Mouse (Mus musculus) naive thymus-derived CD4-positive, alpha-beta T cell, adult 2 months (primary cell): ENCODE data around the gene Kif6.

Experiments used
- DNase-seq: peaks from one replicate; pipeline ENCODE4 v3.0.0-alpha.2; 2011; ENCODE audit warnings: low read depth

Kif6 gene

DNA sequence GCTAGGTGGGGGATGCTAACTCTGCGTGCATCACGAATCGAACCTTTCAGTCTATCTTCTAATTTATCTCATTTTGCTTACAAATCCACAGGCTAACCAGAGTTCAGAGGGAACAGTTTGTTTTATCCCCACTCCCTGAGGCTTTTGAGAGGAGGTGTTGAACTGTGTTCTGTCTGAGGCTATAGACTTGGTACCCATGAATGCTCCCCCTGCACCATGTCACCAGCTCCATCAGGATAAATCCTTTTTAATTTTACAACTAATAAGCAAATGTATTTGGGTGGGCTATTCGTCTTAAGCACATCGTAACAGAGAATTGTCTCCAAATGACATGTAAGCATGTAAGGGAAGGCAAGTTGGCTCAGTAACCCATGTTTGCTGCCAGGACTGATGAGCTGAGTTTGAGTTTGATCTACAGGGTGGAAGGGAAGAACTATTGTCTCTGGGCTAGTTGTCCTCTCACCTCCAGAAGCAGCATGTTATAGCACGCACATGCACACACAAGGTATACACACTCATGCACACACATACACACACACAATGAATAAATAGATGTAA is 122.4 kb downstream of the Kif6 start:
- DNase-seq: no peak

DNA sequence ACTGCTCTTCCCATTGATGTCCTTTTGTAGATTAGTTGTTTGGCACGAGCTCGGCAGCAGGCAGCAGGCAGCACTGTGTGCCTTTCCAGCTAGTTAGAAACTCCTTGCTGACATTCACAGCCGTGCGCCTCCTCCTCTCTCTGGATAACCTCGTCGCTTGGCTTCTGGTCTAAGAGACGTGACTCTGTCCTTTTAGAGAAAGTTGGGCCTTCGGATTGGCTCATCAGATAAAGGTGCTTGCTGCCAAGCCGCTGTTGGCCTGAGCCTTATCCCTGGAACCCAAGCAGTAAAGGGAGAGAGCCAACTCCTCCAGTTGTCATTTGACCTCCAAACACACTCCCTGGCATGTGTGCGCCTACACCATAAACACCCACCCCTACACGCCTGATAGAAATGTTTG is 123.4 kb downstream of the Kif6 start:
- no peak for DNase-seq

DNA sequence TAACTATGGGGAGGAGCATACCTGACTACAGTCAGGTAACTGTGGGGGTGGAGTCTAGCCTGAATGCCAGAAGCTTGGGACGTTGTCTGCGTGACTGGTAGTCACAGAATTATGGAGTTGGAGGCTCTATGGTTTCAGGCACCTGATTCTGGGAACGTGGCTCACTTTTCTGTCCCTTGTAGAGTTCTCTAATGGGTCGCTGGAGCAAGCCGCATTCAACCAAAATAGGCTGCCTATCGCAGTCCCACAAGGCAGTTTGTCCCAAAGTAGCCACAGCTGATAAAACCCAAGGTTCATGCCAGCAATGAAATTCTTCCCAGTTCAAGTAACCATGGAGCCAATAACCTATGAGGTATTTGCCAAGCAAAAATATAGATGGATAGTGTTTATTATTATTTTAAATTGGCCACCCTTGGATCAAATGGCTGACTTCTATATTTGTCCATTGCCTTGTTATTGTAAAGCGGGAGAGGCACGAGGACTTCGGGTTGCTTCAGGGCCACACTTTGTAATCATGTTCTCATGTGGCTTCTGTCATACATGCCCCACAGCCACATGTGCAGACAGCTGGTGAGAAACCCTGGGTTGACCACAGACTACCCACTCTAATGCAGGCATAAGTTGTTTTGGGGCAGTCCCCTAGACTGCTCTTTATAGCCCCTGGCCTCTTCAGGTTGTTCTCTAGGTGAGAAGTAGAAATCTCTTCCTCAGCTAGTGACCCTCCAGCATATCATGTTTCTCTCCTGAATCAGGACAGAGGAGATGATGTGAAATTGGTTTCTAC is 125.2 kb downstream of the Kif6 start:
- DNase-seq: no peak

DNA sequence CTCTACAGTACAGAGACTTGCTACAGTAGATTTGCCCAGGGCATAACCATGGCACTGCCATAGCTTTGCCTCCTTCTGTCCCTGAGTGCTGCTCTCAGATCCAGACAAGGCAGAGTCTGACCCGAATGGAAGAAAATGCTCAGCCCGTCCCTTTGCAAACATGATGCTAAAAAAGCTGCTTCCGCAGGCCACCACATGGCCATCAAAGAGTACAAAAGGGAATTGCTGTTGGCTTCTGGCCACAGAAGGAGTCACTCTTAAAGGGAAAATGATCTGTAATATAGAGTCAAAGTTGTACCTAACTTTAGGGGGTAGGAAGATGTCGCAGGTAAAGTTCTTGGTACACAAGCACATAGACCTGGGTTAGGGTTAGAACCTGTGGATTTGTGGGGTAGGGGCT is 126.2 kb downstream of the Kif6 start:
- no peak for DNase-seq

DNA sequence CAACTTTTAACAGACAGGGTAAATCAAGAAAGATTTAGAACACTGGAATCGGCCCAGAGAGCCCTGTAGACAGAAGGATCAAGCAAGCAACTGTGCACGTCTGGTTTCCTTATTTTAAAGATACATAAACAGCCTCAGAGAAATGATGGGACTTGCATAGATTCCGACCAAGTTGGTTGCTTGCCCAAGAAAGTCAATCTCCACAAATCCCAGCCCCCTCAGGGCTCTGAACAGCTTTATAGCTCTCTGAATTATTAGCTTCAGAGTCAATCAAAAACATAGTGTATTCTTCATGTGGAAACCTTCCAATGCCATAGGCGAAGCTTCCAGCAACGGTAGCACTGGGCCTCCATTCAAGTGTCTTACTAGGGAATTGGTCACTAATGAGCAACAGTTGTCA is 127.0 kb downstream of the Kif6 start:
- no peak for DNase-seq

DNA sequence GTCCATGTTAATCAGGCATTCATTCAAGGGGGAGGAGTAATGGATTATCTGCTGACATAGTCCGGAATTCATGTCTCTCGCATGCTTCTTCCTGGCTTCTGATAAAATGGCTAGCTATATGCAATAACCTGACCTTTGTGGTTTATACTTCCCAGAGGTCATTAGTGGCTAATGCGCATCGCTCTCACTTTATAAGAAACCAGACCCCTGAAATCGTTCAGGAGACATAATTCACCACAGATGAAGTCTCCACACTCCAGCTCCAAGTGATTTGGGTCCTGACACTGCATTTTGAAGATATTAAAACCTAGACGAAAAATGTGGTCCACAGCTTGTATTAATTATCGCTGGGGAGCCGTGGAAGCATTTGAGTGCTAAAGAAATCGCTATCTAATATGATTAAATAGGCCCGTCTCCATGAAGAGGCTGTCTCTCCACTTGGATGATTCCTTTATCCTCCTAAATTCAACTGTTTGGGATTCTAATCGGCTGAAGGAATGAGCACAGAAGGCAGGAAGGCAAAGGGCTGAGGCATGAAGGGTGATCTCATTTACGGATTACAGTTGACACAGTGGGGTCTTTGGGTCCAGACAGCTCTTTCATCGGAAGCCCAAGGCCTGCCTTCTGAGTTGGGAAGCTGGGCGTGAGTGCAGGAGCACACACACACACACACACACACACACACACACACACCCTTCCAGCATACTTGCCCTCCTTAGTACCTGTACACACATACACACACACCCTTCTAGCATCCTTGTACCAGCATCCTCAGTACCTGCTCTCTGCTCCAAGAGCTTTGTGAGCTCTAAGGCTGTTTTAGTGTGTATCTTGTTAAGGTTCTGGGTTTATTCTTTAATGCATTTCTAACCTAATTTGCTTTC is 128.9 kb downstream of the Kif6 start:
- DNase-seq: no peak

DNA sequence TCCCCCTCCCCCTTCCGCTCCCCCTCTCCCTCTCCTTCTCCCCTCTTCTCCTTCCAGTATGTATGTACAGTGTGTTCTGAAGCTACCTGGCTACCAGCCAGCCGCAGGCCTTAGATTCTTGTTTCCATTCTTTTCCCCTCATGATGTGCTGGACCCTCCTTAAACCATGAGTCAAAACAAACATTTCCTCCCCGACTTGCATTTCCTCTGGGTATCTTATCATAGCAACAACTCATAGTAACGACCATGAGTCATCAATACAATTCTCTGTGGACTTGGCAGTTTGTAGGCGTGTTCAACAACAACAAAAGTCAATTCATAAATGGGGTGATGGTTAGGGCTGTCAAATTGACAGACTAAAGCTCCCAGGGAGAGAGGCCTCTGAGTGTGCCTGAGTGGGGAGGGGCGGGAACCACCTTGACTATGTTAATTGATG is 136.0 kb downstream of the Kif6 start:
- DNase-seq: no peak

DNA sequence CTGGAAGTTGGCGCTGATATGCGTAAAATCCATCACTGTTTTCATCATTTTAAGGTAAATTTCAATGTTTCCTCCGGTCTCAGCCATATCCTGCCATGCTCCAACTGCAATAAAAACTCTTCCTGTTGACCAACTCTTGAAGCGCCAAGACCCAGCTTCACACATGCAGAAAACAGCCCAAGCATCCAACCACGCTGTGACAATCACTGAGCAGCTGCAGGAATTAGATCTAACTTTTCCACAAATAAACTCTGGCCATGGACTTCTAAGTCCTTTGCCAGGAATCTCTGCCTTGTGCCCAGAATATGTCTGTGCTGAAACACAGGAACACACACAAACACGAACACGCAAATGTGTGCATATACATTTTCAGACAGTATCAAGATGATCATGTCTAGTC is 138.9 kb downstream of the Kif6 start:
- no peak for DNase-seq

DNA sequence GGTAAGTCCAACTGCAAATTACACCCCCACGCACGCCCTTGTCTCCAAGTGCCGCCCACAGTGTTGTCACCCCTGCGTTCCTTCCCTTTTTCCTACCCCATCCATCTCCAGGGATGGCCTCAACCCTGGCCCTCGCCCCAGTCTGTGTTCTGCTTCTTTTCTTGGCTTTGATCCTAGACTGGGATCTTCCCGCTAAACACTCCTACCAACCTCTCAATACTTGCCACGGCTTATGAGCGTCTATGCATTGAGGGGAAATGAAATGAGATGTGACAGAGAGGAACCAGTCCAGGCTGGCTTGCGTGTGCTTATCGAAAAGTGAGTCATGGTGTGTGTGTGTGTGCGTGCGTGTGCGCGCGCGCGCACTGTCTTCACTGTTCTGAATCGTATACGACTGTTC is 141.9 kb downstream of the Kif6 start:
- no peak for DNase-seq

DNA sequence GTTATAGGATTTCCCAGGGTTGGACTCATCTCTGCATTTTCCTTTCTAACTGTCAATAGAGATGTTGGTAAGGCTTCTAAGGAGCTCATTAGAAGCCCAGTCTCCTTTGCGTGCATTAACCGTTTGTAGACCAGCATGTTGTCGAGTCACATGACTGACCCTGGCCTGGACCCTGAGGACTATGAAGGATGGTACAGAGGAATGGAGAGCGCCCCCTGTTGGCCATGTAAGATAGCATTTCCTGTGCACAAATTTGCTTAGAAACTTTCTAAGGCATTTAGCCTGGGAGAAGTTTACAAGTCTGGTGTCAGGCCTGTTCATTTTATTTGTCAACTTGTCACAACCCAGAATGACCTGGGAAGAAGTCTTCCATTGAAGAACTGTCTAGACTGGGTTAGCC is 144.1 kb downstream of the Kif6 start:
- DNase-seq: no peak

DNA sequence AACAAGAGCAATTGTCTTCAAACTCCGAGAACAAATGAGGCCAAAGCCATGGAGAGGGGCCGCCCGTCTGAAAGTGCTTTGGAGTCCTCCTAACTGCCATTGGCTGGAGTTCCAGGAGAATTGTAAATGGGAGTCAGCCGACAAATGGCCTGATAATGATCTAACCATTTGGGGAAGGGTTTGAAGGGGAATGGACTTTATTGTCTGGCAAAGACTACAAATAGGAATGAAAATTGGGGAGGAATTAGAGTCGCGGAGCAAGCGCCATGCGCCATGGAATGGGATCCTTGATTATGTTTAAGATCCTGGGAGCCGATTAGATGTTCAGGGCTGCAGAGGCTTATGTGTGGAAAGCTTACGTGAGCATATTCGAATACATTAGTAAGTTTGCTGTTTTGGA is 146.3 kb downstream of the Kif6 start:
- no peak for DNase-seq

DNA sequence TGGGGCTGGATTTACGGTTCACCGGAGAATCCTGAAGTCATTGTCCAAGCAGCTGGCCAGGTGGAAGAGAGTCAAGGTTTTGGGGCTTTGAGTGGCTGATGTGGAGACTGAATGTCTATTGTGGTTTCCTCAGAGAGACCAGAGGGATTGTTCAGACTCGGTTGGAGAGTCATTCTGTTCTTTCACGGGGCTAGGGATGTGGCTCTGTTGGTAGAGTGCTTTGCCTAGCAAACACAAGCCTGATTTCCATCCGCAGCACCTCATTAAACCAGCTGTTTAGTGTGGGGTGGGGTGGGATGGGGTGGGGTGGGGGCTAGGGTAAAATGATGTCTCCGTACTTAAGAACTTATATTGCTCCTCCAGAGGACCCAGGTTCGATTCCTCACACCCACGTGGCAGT is 146.9 kb downstream of the Kif6 start:
- DNase-seq: no peak

DNA sequence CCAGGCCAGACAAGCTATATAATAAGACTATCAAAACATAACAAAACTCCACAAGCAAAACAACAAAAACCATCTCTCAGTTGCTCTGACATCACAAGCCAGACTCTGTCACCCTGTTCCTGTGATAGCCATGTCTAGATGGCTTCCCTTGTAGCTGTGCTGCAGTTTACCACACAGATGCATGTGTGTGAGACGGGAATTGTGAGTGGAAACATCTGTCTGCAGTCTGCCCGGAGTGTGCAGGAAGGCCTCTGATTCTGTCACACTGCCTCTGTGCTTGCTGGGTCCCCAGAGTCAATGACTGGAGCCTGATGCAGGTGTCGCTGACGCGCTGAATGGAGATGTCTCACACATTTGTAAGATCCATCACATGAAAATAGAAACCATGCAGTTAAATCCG is 150.0 kb downstream of the Kif6 start:
- no peak for DNase-seq

DNA sequence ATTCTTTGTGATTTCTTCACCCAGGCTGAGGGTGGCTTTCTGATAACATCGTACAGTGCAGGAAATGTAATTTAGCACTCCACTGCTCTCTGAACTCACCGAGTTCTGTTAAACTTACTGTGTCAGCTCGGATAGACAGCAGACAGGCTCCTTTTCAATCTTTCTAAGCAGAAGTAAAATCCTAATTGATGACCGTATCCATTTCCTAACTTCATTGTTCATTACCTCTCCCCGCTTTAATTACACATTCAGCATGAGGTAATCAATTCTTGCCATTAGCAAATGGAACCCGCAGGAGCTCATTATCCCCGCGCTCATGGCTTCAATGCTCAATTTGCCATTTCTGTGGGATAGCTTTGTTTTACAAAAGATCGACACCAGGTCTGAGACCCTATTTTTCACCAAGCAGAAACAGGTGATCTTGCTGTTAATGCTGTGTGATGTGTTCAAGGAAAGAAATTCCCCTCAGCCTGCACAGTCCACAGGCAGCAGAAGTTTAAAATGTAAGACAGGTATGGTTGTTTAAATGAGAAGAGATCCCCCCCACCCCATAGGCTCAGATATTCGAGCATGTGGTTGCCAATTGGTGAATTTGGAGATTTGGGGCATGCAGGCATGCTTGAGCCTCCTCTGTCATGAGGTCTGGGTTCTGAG is 152.9 kb downstream of the Kif6 start:
- no peak for DNase-seq

DNA sequence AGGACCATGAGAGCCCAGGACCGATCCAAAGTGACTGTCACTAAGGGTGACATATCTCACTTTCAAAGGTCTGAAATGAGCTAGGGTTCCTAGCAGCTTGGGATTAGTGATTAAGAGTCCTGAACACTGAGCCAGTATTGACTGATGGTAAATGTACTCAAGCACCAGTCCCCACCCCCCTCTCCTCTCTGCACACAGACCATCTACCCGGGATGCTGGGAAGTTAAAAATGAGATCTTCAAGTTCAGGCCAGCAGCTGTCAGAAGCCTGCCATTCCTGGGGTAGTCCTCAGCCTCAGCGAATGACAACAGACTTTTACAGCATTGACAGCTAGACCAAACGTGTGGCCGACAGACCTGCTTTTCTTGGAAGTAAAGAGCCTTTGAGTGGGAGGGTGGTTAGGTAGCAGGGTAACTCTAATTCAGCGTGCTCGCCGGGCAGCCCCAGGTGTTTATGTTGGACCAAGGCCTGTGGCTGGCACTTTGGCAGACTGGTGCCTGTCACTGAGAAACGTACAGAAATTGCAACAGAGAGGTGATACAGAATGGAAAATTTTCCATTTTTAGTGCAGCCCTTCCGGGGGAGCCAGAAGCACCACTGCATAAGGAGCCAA is 156.9 kb downstream of the Kif6 start:
- no peak for DNase-seq

DNA sequence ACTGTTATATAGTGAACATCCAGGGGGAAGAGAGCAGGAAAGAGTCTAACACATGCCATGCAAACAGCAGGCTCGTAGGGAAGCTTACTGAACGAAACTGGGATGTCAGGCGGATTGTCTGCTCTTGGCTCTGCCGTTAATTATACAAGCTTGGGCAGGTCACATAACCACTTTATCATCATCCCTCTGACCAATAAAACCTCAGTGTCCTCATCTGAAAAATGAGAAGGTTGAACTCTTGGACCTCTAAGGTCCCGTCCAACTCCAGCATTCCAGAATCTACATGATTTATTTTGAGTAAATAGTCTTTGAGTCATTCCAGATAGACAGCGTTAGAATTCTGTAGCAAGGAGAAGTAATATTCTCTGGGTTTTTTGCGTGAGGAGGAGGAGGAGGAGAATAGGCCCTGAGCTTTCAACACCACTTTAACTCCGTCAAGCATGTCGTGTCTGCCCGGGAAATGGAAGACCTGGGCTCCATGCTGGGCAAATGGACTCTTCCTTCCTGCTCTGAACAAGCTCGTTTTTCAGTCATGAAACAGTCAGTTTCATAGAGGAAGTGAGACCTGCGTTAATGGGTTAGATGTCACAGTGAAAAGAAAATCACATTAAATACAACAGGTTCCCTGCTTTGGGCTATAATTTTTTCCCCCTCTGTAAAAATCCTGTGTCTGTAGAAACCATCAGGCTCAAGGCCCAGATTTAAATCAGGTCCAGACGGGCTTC is 162.3 kb downstream of the Kif6 start:
- DNase-seq: no peak

DNA sequence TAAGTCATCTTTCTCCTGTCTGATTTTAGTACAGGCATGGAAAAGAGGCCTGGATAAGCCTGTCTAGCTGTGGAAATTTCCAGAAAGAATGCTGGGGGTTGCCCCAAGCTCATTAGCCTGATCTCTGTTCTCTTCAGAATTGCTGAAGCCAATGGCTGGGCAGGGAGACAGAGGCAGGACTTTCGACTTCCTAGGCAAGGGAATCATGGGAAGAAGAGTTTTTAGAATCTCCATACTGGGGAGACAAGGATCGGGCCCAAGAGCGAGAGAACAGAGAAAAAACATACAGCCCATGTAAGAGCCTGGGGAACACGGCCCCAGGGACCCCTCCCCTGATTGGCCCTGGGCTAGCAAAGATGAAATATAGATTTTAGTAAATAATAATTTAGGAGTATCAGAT is 164.1 kb downstream of the Kif6 start:
- no peak for DNase-seq

DNA sequence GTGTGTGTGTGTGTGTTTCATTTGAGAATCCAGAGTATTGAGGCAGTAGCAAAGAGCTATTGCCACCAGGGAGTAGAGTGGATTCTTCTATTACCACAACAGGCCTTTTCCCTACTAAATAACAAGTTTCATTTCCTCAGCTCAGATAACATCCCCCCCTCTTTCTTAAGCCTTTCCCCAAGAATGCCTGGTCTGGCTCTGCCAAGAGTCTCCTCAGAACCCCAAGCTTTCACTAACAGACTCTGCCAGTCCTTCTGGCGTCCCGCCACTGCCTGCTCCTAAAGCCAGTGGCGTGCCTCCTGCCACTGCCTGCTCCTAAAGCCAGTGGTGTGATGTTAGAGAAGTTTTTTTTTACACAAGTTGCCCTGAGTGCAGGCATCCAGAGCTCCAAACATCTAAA is 164.6 kb downstream of the Kif6 start:
- no peak for DNase-seq

DNA sequence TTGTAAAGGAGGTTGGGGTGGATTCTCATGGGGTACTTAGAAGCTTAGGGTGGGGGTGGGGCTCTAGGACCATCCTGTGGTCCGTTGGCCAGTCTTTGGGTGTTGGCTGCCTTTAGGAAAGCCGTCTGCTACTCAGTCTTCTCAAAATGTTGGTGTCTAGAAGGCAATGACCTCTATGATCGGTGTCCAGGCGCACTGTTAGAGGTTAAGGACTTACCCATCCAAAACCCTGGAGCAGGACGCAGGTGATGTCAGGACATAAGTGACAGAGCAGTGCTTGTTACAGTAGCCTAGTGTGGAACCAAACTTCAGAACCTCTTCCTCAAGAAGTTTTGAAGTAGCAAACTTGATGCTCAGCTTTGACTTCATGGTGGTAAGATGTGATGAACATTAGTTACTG is 170.9 kb downstream of the Kif6 start:
- DNase-seq: no peak

DNA sequence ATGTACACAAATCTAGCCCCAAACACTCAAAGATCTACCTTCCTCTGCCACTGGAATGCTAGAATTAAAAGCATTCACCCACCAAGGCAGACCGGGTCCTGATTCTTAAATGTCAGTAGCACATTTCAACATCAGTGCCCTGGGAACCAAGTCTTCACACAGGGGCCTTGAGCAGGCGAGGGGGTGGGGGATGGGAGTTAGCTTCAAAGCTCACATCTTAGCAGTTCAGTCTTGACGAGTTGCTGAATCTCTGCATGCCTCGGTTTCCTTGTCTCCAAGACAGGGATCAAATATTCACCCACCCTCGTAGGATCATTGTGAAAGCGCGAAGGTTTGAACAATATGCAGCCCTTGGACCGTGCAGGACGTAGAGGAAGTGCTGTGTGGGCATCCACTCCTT is 172.4 kb downstream of the Kif6 start:
- DNase-seq: no peak

DNA sequence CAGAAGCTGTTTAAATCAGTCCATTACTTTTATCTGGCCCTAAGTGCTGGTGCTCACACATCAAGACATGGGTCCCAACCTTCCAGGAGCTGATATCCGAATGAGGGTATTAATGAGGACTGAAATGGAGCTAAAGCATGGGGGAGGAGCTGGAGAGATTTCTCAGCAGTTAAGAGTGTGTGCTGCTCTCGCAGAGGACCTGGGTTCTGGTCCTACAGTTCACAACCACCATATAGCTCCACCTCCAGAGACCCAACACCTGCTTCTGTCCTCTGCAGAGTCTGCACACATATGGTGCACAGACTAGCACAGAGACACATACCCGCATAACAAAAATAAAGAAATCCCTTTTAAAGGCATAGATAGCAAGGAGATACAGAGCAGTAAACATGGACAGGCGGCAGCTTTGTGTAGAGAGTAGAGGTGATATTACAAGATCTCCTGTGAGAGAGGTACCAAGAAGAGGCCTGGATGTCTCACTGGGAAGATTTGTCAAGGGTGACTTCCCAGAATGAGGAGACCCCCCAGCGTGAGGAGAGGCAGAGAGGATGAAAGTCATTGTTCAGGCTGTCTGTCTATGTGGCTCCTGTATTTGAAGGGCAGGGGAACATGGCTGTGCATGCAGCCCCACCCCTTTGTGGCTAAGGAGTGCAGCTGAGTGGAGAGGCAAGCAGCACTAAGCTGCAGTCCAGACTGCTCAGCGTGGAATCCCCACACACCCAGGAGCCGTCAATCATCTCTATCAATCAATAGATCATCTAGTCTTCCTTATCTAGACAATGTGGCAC is 173.4 kb downstream of the Kif6 start:
- no peak for DNase-seq
